Mouse (Mus musculus) cerebellum, postnatal 10 days (tissue): ENCODE results near the gene Wipf1.
A peak's percentile ranks its signal among the peaks of the same experiment; 100 is the strongest.
"Not testable (repeated sequence)": the region's sequence is repeated elsewhere in the genome, so short reads cannot be mapped to it uniquely, and the experiment has no call there.

Experiments used
- DNase-seq, 2 experiments: peaks; one replicate each; pipeline ENCODE4 v3.0.0; 2021; ENCODE audit warnings: mixed read lengths in 2 of 2

The Wipf1 gene

GRCm38 (mm10) chr2:73506337-73506736, 23.2 kb downstream of the Wipf1 start:
- DNase-seq: not testable (repeated sequence)

- DNase-seq: peak; percentile 52 to 56
Measured at GRCm38 (mm10) chr2:73502863-73503429, 26.6 kb downstream of the Wipf1 start.

- DNase-seq: no peak
Measured at GRCm38 (mm10) chr2:73500864-73501263, 28.7 kb downstream of the Wipf1 start.

GRCm38 (mm10) chr2:73498322-73498721, 31.2 kb downstream of the Wipf1 start:
- DNase-seq: no peak

- DNase-seq: no peak
Measured at GRCm38 (mm10) chr2:73497572-73497971, 32.0 kb downstream of the Wipf1 start.

- DNase-seq: no peak
Measured at GRCm38 (mm10) chr2:73496944-73497343, 32.6 kb downstream of the Wipf1 start.

- no peak for DNase-seq
Measured at GRCm38 (mm10) chr2:73496329-73496685, 33.2 kb downstream of the Wipf1 start.

- no peak for DNase-seq
Measured at GRCm38 (mm10) chr2:73495617-73496328, 33.8 kb downstream of the Wipf1 start.

GRCm38 (mm10) chr2:73493517-73493916, 36.0 kb downstream of the Wipf1 start:
- no peak for DNase-seq

GRCm38 (mm10) chr2:73491442-73492241, 37.9 kb downstream of the Wipf1 start:
- DNase-seq: peak; percentile 75 to 76

GRCm38 (mm10) chr2:73490466-73490865, 39.1 kb downstream of the Wipf1 start:
- DNase-seq: no peak

GRCm38 (mm10) chr2:73486120-73486601, 43.4 kb downstream of the Wipf1 start:
- no peak for DNase-seq

GRCm38 (mm10) chr2:73485236-73486119, 44.1 kb downstream of the Wipf1 start:
- no peak for DNase-seq

- no peak for DNase-seq
Measured at GRCm38 (mm10) chr2:73484561-73485235, 44.8 kb downstream of the Wipf1 start.

GRCm38 (mm10) chr2:73478805-73479204, 50.7 kb downstream of the Wipf1 start:
- no peak for DNase-seq

GRCm38 (mm10) chr2:73477501-73477900, 52.0 kb downstream of the Wipf1 start:
- no peak for DNase-seq

GRCm38 (mm10) chr2:73475519-73475918, 54.0 kb downstream of the Wipf1 start:
- DNase-seq: no peak

GRCm38 (mm10) chr2:73472130-73472529, 57.4 kb downstream of the Wipf1 start:
- peak in 1 of 2 experiments; percentile 33 for DNase-seq

- DNase-seq: peak; percentile 24 to 44
Measured at GRCm38 (mm10) chr2:73470146-73470630, 59.3 kb downstream of the Wipf1 start.

- no peak for DNase-seq
Measured at GRCm38 (mm10) chr2:73469552-73469951, 60.0 kb downstream of the Wipf1 start.

- DNase-seq: no peak
Measured at GRCm38 (mm10) chr2:73468993-73469392, 60.5 kb downstream of the Wipf1 start.
